Mouse (Mus musculus): ENCODE results near the gene Atp1b3. TPM values are rescaled to one million over a fixed set of nuclear protein-coding genes. Genes with fewer than 3 reads are reported as not detected.

Atp1b3 gene
- polyA plus RNA-seq, 1 experiment: 102 TPM

- H3K36me3 ChIP-seq (ENCODE audit: control insufficient read depth, insufficient read depth): peaks cover 7% of the 10 kb centered on the region
- H3K4me2 ChIP-seq (ENCODE audit: low read depth): no peak overlapping the region
- peaks cover 41% of the 10 kb centered on the region for H3K79me2 ChIP-seq (ENCODE audit: control insufficient read depth, insufficient read depth)
- no peak overlapping the region for H3ac ChIP-seq (ENCODE audit: control insufficient read depth, insufficient read length)
- H3K27me3 ChIP-seq (ENCODE audit: control insufficient read depth, insufficient read depth, insufficient read length): no peaks in the 10 kb centered on the region
- TF ChIP-seq MYOG (IDR thresholded peaks at IDR 0.05; ENCODE audit: control insufficient read depth in 1 of 3, insufficient read depth in 1 of 3, insufficient read length in 2 of 3, low read depth in 2 of 3) (no peak), POLR2AphosphoS2 (IDR thresholded peaks at IDR 0.05; ENCODE audit: insufficient read length, low read depth) (no peak), SRF (IDR thresholded peaks at IDR 0.05; ENCODE audit: control insufficient read depth, insufficient read length, low read depth) (no peak)
- H3K4me3 ChIP-seq: no peak overlapping the region
Measured at GRCm38 (mm10) chr9:96348885-96349284, 15.4 kb downstream of the Atp1b3 start.

DNA sequence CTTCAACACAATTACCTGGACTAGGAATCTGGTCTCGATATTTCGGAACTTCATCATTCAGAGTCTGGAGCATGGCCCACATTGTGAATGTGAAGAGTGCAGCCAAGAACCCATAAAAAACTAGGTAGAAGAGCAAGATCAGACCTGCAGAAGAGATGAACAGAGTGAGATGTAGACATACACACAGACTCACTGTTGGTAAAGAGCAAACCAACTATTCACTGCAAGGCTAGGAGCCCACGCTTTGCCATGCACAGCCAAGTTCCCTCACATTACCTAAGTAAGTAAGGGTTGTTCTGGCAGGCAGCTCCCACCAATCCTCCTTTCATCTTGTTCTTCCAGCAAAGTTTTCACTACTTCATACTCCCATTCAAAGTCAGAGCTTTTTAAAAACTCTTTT, 18.5 kb downstream of the Atp1b3 start:
- TF ChIP-seq MYOG (IDR thresholded peaks at IDR 0.05; ENCODE audit: control insufficient read depth in 1 of 3, insufficient read depth in 1 of 3, insufficient read length in 2 of 3, low read depth in 2 of 3) (no peak), MYOD1 (IDR thresholded peaks at IDR 0.05; ENCODE audit: control insufficient read depth in 1 of 3, insufficient read length in 2 of 3, low read depth in 2 of 3) (no peak), USF1 (IDR thresholded peaks at IDR 0.05; ENCODE audit: low read depth) (no peak), SRF (IDR thresholded peaks at IDR 0.05; ENCODE audit: control insufficient read depth, insufficient read length, low read depth) (no peak), E2F4 (IDR thresholded peaks at IDR 0.05; ENCODE audit: insufficient read depth) (no peak), POLR2AphosphoS2 (IDR thresholded peaks at IDR 0.05; ENCODE audit: insufficient read length, low read depth) (no peak), REST (IDR thresholded peaks at IDR 0.05; ENCODE audit: insufficient read depth, insufficient read length) (no peak), POLR2A (IDR thresholded peaks at IDR 0.05; ENCODE audit: insufficient read length, low read depth) (no peak)
- Histone ChIP-seq H3K27me3 (ENCODE audit: control insufficient read depth, insufficient read depth, insufficient read length) (no peaks in the 10 kb centered on the region), H3K4me2 (ENCODE audit: low read depth) (no peak overlapping the region)

GRCm38 (mm10) chr9:96331146-96331545, 33.1 kb downstream of the Atp1b3 start:
- Histone ChIP-seq H3K4me2 (ENCODE audit: low read depth) (no peak overlapping the region), H3K79me2 (ENCODE audit: control insufficient read depth, insufficient read depth) (no peaks in the 10 kb centered on the region), H3K36me3 (ENCODE audit: control insufficient read depth, insufficient read depth) (peaks cover 13% of the 10 kb centered on the region), H3K4me3 (no peak overlapping the region), H3K27me3 (ENCODE audit: control insufficient read depth, insufficient read depth, insufficient read length) (no peaks in the 10 kb centered on the region), H3ac (ENCODE audit: control insufficient read depth, insufficient read length) (no peak overlapping the region)
- TF ChIP-seq TCF12 (IDR thresholded peaks at IDR 0.05; ENCODE audit: insufficient read depth, poor library complexity, severe bottlenecking): no peak
- TF ChIP-seq REST (IDR thresholded peaks at IDR 0.05; ENCODE audit: insufficient read depth, insufficient read length): no peak
- TF ChIP-seq MYOD1 (IDR thresholded peaks at IDR 0.05; ENCODE audit: control insufficient read depth in 1 of 3, insufficient read length in 2 of 3, low read depth in 2 of 3): no peak
- TF ChIP-seq E2F4 (IDR thresholded peaks at IDR 0.05; ENCODE audit: insufficient read depth): no peak
- no peak for TF ChIP-seq USF1 (IDR thresholded peaks at IDR 0.05; ENCODE audit: low read depth)
- no peak for TF ChIP-seq TCF3 (IDR thresholded peaks at IDR 0.05; ENCODE audit: insufficient read length, low read depth)
- TF ChIP-seq POLR2A (IDR thresholded peaks at IDR 0.05; ENCODE audit: insufficient read length, low read depth): no peak
- TF ChIP-seq MAX (IDR thresholded peaks at IDR 0.05; ENCODE audit: low read depth): no peak
- TF ChIP-seq POLR2AphosphoS2 (IDR thresholded peaks at IDR 0.05; ENCODE audit: insufficient read length, low read depth): no peak
- no peak for TF ChIP-seq MYOG (IDR thresholded peaks at IDR 0.05; ENCODE audit: control insufficient read depth in 1 of 3, insufficient read depth in 1 of 3, insufficient read length in 2 of 3, low read depth in 2 of 3)
- no peak for TF ChIP-seq SRF (IDR thresholded peaks at IDR 0.05; ENCODE audit: control insufficient read depth, insufficient read length, low read depth)
- no peak for TF ChIP-seq CEBPB (IDR thresholded peaks at IDR 0.05; ENCODE audit: insufficient read depth, poor library complexity, severe bottlenecking)

More for the DNA sequence above, 18.5 kb downstream of the Atp1b3 start:
- Histone ChIP-seq H3K4me3 (no peak overlapping the region), H3K79me2 (ENCODE audit: control insufficient read depth, insufficient read depth) (peaks cover 18% of the 10 kb centered on the region), H3ac (ENCODE audit: control insufficient read depth, insufficient read length) (no peak overlapping the region), H3K36me3 (ENCODE audit: control insufficient read depth, insufficient read depth) (peaks cover 32% of the 10 kb centered on the region)

GRCm38 (mm10) chr9:96328226-96328625, 36.0 kb downstream of the Atp1b3 start:
- Histone ChIP-seq H3K79me2 (ENCODE audit: control insufficient read depth, insufficient read depth) (no peaks in the 10 kb centered on the region), H3K27me3 (ENCODE audit: control insufficient read depth, insufficient read depth, insufficient read length) (no peaks in the 10 kb centered on the region), H3ac (ENCODE audit: control insufficient read depth, insufficient read length) (no peak overlapping the region), H3K4me3 (no peak overlapping the region), H3K36me3 (ENCODE audit: control insufficient read depth, insufficient read depth) (peaks cover 6% of the 10 kb centered on the region), H3K4me2 (ENCODE audit: low read depth) (no peak overlapping the region)
- TF ChIP-seq CEBPB (IDR thresholded peaks at IDR 0.05; ENCODE audit: insufficient read depth, poor library complexity, severe bottlenecking) (no peak), POLR2A (IDR thresholded peaks at IDR 0.05; ENCODE audit: insufficient read length, low read depth) (no peak), POLR2AphosphoS2 (IDR thresholded peaks at IDR 0.05; ENCODE audit: insufficient read length, low read depth) (no peak), REST (IDR thresholded peaks at IDR 0.05; ENCODE audit: insufficient read depth, insufficient read length) (no peak), SRF (IDR thresholded peaks at IDR 0.05; ENCODE audit: control insufficient read depth, insufficient read length, low read depth) (no peak), E2F4 (IDR thresholded peaks at IDR 0.05; ENCODE audit: insufficient read depth) (no peak), USF1 (IDR thresholded peaks at IDR 0.05; ENCODE audit: low read depth) (no peak), TCF3 (IDR thresholded peaks at IDR 0.05; ENCODE audit: insufficient read length, low read depth) (no peak), MAX (IDR thresholded peaks at IDR 0.05; ENCODE audit: low read depth) (no peak), MYOG (IDR thresholded peaks at IDR 0.05; ENCODE audit: control insufficient read depth in 1 of 3, insufficient read depth in 1 of 3, insufficient read length in 2 of 3, low read depth in 2 of 3) (no peak), MYOD1 (IDR thresholded peaks at IDR 0.05; ENCODE audit: control insufficient read depth in 1 of 3, insufficient read length in 2 of 3, low read depth in 2 of 3) (no peak), TCF12 (IDR thresholded peaks at IDR 0.05; ENCODE audit: insufficient read depth, poor library complexity, severe bottlenecking) (no peak)

GRCm38 (mm10) chr9:96326496-96326923, 37.7 kb downstream of the Atp1b3 start:
- Histone ChIP-seq H3K27me3 (ENCODE audit: control insufficient read depth, insufficient read depth, insufficient read length) (no peaks in the 10 kb centered on the region), H3K4me2 (ENCODE audit: low read depth) (no peak overlapping the region), H3ac (ENCODE audit: control insufficient read depth, insufficient read length) (no peak overlapping the region), H3K79me2 (ENCODE audit: control insufficient read depth, insufficient read depth) (no peaks in the 10 kb centered on the region), H3K4me3 (no peak overlapping the region), H3K36me3 (ENCODE audit: control insufficient read depth, insufficient read depth) (no peaks in the 10 kb centered on the region)
- TF ChIP-seq E2F4 (IDR thresholded peaks at IDR 0.05; ENCODE audit: insufficient read depth): no peak
- peak; percentile 16 for TF ChIP-seq POLR2AphosphoS2 (IDR thresholded peaks at IDR 0.05; ENCODE audit: insufficient read length, low read depth)
